Mouse (Mus musculus) lung, embryonic 16.5 days (tissue): Measurements from ENCODE around the gene Adamtsl1. TPM values are rescaled to one million over a fixed set of nuclear protein-coding genes. Genes with fewer than 3 reads are reported as not detected.
A peak's percentile ranks its signal among the peaks of the same experiment; 100 is the strongest.

Experiments used
- ATAC-seq: fragments of 200-750 bp; cut with Nextera tagmentation; 2 replicates; pipeline ENCODE4 v1.8.0; 2017; ENCODE audit warnings: low read depth, mild to moderate bottlenecking, moderate library complexity
- H3K27ac ChIP-seq: fragments of 300-500 bp; sonication (generic); 2 replicates; pipeline ENCODE4 v1.5.1; 2014; ENCODE audit warnings: mild to moderate bottlenecking, control low read depth, low read length
- H3K27me3 ChIP-seq: fragments of 300-500 bp; sonication (generic); 2 replicates; pipeline ENCODE4 v1.6.1; 2014; ENCODE audit warnings: low read depth, low read length, mixed read lengths; ENCODE audit not compliant: control insufficient read depth, insufficient read depth
- H3K36me3 ChIP-seq: fragments of 300-500 bp; sonication (generic); 2 replicates; pipeline ENCODE4 v1.6.1; 2014; ENCODE audit warnings: low read length; ENCODE audit not compliant: control insufficient read depth, insufficient read depth
- H3K4me1 ChIP-seq: fragments of 300-500 bp; sonication (generic); replicated peaks from 2 replicates; pipeline ENCODE4 v1.6.1; 2014; ENCODE audit warnings: low read length, mixed read lengths; ENCODE audit not compliant: control insufficient read depth, insufficient read depth
- H3K4me2 ChIP-seq: fragments of 300-500 bp; sonication (generic); 2 replicates; pipeline ENCODE4 v1.6.1; 2014; ENCODE audit warnings: low read depth, low read length, control low read depth
- H3K4me3 ChIP-seq: fragments of 300-500 bp; sonication (generic); 2 replicates; pipeline ENCODE4 v1.5.1; 2014; ENCODE audit warnings: mild to moderate bottlenecking, low read length, control low read depth
- H3K9ac ChIP-seq: fragments of 300-500 bp; sonication (generic); 2 replicates; pipeline ENCODE4 v1.6.1; 2014; ENCODE audit warnings: low read length, control low read depth
- H3K9me3 ChIP-seq: fragments of 300-500 bp; sonication (generic); 2 replicates; pipeline ENCODE4 v1.6.1; 2016; ENCODE audit warnings: low read length; ENCODE audit not compliant: control insufficient read depth
- WGBS: fragments of 180-500 bp; shearing (Covaris S2); extraction: QIAGEN DNeasy Blood & Tissue Kit; methylation state at CpG from one replicate; pipeline ENCODE4 v1.1.7; 2014; 5-methylcytosine and 5-hydroxymethylcytosine counted together
- polyA plus RNA-seq: library from polyadenylated mRNA; unstranded; fragments of >200 nt; fragmentation: Nextera tagmentation; extraction: Ambion mirVana; gene quantifications from 2 replicates; pipeline ENCODE4 v1.2.1, GENCODE M21; 2015

Gene Adamtsl1
- polyA plus RNA-seq, 1 experiment from 2014 or later, result 16.9 TPM

DNA sequence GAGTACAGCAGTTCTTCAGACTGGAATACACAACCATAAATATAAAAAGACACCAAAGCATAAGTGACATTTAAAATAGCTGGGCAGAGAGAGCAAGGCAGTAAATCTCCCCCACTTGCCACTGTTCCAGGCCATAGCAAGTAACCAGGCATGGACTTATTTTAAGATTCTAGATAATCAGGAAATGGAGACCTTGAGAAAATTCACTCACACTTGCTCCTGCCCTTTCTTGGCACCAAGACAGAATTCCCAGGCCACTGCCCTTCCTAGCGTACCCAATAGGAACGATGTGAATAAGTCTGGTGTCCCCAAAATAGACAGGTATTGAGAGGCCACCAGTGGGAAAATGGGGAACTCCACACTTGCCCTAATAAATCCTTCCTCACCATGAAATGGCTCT lies 883.5 kb downstream of the Adamtsl1 start:
- no peak for ATAC-seq
- Histone ChIP-seq H3K9me3 (no peaks in the 10 kb centered on the region), H3K27me3 (no peaks in the 10 kb centered on the region), H3K4me2 (no peak overlapping the region), H3K27ac (no peak overlapping the region), H3K9ac (no peak overlapping the region), H3K36me3 (no peaks in the 10 kb centered on the region), H3K4me1 (no peaks in the 10 kb centered on the region), H3K4me3 (no peak overlapping the region)
- WGBS, result 56% methylated on average over 2 of the region's 2 CpGs

DNA sequence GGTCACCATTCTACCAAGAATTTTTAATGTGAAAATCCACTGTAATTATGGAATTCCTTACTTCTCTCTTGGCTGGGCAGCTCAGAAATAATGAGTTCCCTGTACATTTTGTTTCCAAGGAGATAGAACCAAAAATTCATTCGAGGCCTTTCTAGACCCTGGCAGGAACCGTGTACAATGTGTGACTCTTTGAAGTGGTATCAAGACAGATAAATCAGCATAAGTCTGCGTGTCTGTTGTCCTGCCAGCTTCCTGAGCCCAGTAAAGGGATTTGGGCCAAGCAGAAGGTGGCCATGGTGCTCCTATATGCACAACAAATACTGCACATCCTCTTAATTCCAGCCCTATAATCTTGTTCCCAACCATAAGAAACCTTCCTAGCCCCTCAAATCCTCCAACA lies 887.1 kb downstream of the Adamtsl1 start:
- Histone ChIP-seq H3K4me3 (no peak overlapping the region), H3K4me1 (no peaks in the 10 kb centered on the region), H3K36me3 (no peaks in the 10 kb centered on the region), H3K9me3 (no peaks in the 10 kb centered on the region), H3K27ac (no peak overlapping the region), H3K9ac (no peak overlapping the region), H3K4me2 (no peak overlapping the region), H3K27me3 (no peaks in the 10 kb centered on the region)
- WGBS, result 22% methylated on average over 3 of the region's 3 CpGs
- ATAC-seq, result no peak

DNA sequence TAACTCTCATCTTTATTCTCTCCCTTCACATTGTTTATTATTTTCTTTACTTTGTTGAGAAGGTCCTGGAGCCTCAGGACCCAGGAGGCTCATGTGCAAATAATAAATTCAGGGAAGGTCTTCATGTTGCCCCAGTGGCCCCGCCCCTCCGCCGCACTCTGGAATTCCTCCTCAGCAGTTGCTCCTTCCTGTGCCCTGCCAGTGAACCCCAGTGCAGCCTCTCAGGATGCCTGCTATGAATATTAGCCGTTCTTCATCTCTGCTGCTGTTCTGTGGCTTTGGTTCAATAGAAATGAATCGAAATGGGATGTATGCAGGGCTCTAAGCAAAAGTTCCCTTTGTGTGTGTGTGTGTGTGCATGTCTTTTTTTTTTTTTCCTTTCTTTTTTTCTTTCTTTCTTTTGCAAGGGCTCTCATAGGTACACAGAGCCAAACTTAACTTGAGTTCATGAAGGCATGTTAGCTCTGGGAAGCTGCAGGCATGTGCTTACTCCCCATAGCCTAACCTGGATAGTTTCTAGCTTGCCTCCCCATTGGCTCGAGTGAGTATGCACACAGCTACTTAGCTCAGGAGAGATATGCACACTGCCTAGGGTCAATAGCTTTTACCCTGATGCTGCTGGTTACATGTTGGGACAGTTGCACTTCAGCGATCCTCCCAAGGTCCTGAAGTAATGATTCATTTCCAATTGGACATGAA lies 892.7 kb downstream of the Adamtsl1 start:
- 24% methylated on average over 7 of the region's 7 CpGs for WGBS
- no peaks in the 10 kb centered on the region for H3K36me3 ChIP-seq
- no peak overlapping the region for H3K9ac ChIP-seq
- no peak overlapping the region for H3K4me3 ChIP-seq
- no peaks in the 10 kb centered on the region for H3K9me3 ChIP-seq
- H3K4me1 ChIP-seq, result peaks cover 7% of the 10 kb centered on the region; the same call in 1 of the 2 replicates
- ATAC-seq, result peak; percentile 49; the same call in 1 of the 2 replicates
- H3K27me3 ChIP-seq, result no peaks in the 10 kb centered on the region
- H3K4me2 ChIP-seq, result no peak overlapping the region
- H3K27ac ChIP-seq, result no peak overlapping the region

DNA sequence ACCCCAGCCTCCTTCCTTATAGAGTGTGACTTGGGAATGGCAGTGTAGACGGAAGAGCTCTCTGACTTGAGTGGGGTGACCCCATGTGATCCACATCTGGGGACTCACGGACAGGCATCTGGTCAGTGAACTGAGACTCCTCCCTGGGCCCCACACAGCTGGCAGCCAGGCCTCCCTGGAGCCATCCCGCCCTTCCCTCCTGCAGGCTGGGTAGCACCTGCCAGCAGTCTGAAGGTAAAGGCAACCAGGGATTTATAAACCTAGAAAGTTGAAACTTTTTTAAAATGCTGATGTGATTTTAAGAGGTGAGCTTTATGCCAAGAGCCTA lies 893.2 kb downstream of the Adamtsl1 start:
- H3K9me3 ChIP-seq, result no peaks in the 10 kb centered on the region
- H3K9ac ChIP-seq, result no peak overlapping the region
- H3K4me2 ChIP-seq, result no peak overlapping the region
- H3K36me3 ChIP-seq, result no peaks in the 10 kb centered on the region
- no peak overlapping the region for H3K4me3 ChIP-seq
- WGBS, result 76% methylated on average over 3 of the region's 3 CpGs
- no peak for ATAC-seq
- H3K27ac ChIP-seq, result no peak overlapping the region
- H3K4me1 ChIP-seq, result peaks cover 7% of the 10 kb centered on the region; the same call in 1 of the 2 replicates
- no peaks in the 10 kb centered on the region for H3K27me3 ChIP-seq

DNA sequence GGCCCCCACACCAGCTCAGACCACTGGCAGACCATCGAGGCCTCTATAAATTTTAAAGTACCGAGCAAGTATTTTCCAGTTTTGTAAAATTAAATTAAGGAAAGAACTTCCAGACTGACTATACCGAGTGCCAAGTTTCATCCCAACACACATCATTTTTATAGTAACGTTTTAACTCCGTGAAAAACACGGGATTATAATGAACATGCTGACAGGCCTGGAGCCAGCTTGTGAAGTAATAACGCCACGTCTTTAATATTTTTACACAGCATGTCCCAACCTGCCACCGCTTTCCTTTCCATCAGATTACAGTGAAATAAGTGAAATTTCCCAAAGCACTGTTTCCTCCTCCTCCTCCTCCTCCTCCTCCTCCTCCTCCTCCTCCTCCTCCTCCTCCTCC lies 894.4 kb downstream of the Adamtsl1 start:
- WGBS, result 51% methylated on average over 9 of the region's 9 CpGs
- H3K9ac ChIP-seq, result no peak overlapping the region
- H3K4me1 ChIP-seq, result peaks cover 7% of the 10 kb centered on the region; the same call in 1 of the 2 replicates
- ATAC-seq, result no peak
- H3K27me3 ChIP-seq, result no peaks in the 10 kb centered on the region
- H3K4me3 ChIP-seq, result no peak overlapping the region
- no peak overlapping the region for H3K27ac ChIP-seq
- no peaks in the 10 kb centered on the region for H3K36me3 ChIP-seq
- no peaks in the 10 kb centered on the region for H3K9me3 ChIP-seq
- H3K4me2 ChIP-seq, result no peak overlapping the region

DNA sequence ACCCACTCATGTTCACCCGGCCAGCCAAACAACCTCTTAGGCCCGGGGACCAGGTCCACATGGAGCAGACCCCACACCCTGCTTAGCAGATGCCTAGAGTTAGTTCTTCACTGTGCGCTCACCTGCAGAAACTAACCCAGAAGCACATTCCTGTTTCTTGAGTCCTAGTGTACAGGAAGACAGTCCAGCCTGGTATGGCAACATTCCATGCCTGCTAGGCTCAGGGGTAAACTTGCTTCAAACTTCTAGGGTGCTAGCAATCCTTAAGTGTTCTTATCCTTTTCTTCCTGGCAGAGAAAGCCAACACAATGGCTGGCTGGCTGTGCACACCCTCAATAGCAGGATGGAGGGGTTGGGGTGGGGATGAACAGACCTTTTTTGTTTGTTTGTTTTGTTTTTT lies 897.0 kb downstream of the Adamtsl1 start:
- peak; percentile 80 for ATAC-seq
- WGBS, result 60% methylated on average over 3 of the region's 3 CpGs

DNA sequence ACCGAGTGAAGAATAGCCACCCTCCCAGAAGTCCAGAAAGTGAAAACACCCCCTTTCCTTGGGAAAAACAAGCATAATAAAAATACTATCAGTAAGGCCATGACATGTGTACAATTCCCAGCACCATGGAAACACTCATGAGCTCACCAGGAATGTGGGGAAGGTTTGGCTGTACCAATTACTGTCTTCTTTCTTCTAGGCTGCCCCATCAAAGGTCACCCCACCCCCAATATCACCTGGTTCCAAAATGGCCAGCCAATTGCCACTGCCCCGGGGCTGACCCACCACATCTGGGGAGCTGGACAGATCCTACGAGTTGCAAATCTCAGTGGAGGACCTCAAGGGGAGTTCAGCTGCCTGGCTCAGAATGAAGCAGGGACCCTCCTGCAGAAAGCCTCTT lies 899.4 kb downstream of the Adamtsl1 start:
- Histone ChIP-seq H3K27ac (no peak overlapping the region), H3K4me1 (no peaks in the 10 kb centered on the region), H3K4me3 (no peak overlapping the region), H3K9me3 (no peaks in the 10 kb centered on the region), H3K27me3 (no peaks in the 10 kb centered on the region), H3K4me2 (no peak overlapping the region), H3K9ac (no peak overlapping the region), H3K36me3 (no peaks in the 10 kb centered on the region)
- WGBS, result 64% methylated on average over 3 of the region's 3 CpGs
- no peak for ATAC-seq

More for the DNA sequence above, 897.0 kb downstream of the Adamtsl1 start:
- peaks cover 7% of the 10 kb centered on the region; the same call in 1 of the 2 replicates for H3K4me1 ChIP-seq
- no peaks in the 10 kb centered on the region for H3K9me3 ChIP-seq
- H3K27ac ChIP-seq, result peak overlapping the region; percentile 59; the same call in 1 of the 2 replicates
- no peaks in the 10 kb centered on the region for H3K27me3 ChIP-seq
- no peak overlapping the region for H3K4me3 ChIP-seq
- H3K36me3 ChIP-seq, result no peaks in the 10 kb centered on the region
- no peak overlapping the region for H3K9ac ChIP-seq
- no peak overlapping the region for H3K4me2 ChIP-seq

DNA sequence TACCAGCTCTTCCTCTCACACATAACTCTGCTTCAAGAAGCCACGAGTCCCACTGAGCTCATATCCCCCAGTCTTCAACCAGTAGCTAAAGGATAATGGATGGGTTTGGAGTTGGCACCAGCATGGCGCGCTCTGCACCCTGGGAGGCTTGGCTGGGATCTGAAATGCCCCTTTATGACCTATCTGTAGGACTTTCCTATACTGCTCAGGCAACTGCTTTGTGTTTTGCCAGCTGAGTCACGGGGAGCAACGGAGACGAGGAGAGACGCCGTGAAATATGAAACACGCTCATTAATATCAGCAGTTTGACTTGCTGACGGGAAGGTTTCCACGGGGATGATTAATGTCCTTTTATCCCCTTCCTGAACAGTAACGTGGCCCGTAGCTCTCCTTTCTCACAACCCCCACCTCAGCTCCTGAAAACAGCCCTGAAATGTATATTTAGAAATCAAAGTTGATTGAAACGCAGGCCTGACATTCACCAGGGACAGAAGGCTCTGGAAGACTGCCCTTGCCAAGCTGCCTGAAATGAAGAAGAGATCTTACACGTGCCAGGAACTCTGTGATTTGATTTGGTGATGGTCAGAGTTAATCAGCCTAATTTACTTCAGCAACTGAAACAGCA lies 902.5 kb downstream of the Adamtsl1 start:
- H3K4me1 ChIP-seq, result no peaks in the 10 kb centered on the region
- H3K9me3 ChIP-seq, result no peaks in the 10 kb centered on the region
- H3K36me3 ChIP-seq, result no peaks in the 10 kb centered on the region
- H3K4me2 ChIP-seq, result no peak overlapping the region
- H3K4me3 ChIP-seq, result no peak overlapping the region
- H3K27ac ChIP-seq, result no peak overlapping the region
- no peak overlapping the region for H3K9ac ChIP-seq
- no peak for ATAC-seq
- 46% methylated on average over 15 of the region's 15 CpGs for WGBS
- H3K27me3 ChIP-seq, result no peaks in the 10 kb centered on the region

DNA sequence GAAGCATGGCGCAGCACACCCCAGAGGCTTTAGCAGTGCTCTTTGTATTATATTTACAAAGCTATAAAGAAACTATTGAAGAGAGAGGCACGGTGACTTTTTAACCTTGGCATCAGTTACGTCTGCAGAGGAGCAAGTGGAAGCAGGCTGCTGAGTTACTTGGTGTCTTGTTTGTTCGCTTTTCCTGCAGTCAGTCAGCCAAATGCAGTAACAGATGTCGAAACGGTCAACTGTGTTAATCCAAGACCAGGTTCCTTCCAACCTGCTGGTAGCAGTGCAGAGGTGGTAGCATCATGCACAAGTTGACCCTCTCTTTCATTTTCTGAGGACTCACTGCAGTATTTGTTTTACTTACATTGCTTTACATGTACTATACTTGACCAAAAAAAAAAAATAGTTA lies 908.6 kb downstream of the Adamtsl1 start:
- 62% methylated on average over 6 of the region's 6 CpGs for WGBS
- ATAC-seq, result no peak
- no peak overlapping the region for H3K4me3 ChIP-seq
- no peaks in the 10 kb centered on the region; the same call in 1 of the 2 replicates for H3K4me1 ChIP-seq
- H3K36me3 ChIP-seq, result no peaks in the 10 kb centered on the region
- H3K9ac ChIP-seq, result no peak overlapping the region
- no peaks in the 10 kb centered on the region for H3K27me3 ChIP-seq
- no peaks in the 10 kb centered on the region for H3K9me3 ChIP-seq
- H3K27ac ChIP-seq, result no peak overlapping the region
- no peak overlapping the region for H3K4me2 ChIP-seq
